Mouse (Mus musculus) embryonic facial prominence, embryonic 13.5 days (tissue): ENCODE measurements at regions not wholly inside any gene's neighbourhood (a gene's known extent, or its start where the extent isn't known, plus 50 kb on each side); places are given as distances from the start of the nearest gene placed in this dataset.

Experiments used
- ATAC-seq: fragments of 200-750 bp; cut with Nextera tagmentation; 2 replicates; pipeline ENCODE4 v1.8.0; 2017; ENCODE audit warnings: low read depth; ENCODE audit not compliant: insufficient number of reproducible peaks, insufficient read depth, low FRiP score, low TSS enrichment
- H3K27ac ChIP-seq: fragments of 300-500 bp; sonication (generic); 2 replicates; pipeline ENCODE4 v1.5.1; 2015; ENCODE audit warnings: moderate library complexity, mild to moderate bottlenecking, inconsistent platforms
- H3K27me3 ChIP-seq: fragments of 300-500 bp; sonication (generic); 2 replicates; pipeline ENCODE4 v1.6.1; 2015; ENCODE audit warnings: mild to moderate bottlenecking, inconsistent platforms
- H3K36me3 ChIP-seq: fragments of 300-500 bp; sonication (generic); 2 replicates; pipeline ENCODE4 v1.6.1; 2015; ENCODE audit warnings: mild to moderate bottlenecking, inconsistent platforms
- H3K4me1 ChIP-seq: fragments of 300-500 bp; sonication (generic); 2 replicates; pipeline ENCODE4 v1.6.1; 2015; ENCODE audit warnings: inconsistent platforms
- H3K4me2 ChIP-seq: fragments of 300-500 bp; sonication (generic); 2 replicates; pipeline ENCODE4 v1.6.1; 2015; ENCODE audit warnings: moderate library complexity, mild to moderate bottlenecking, inconsistent platforms
- H3K4me3 ChIP-seq: fragments of 300-500 bp; sonication (generic); 2 replicates; pipeline ENCODE4 v1.5.1; 2015; ENCODE audit warnings: mild to moderate bottlenecking, inconsistent platforms
- H3K9ac ChIP-seq: fragments of 300-500 bp; sonication (generic); 2 replicates; pipeline ENCODE4 v1.6.1; 2015; ENCODE audit warnings: mild to moderate bottlenecking, inconsistent platforms
- H3K9me3 ChIP-seq: fragments of 300-500 bp; sonication (generic); 2 replicates; pipeline ENCODE4 v1.6.1; 2016; ENCODE audit warnings: inconsistent platforms
- WGBS: fragments of 180-500 bp; shearing (Covaris S2); methylation state at CpG from one replicate; pipeline ENCODE4 v1.1.7; 2015; ENCODE audit warnings: mixed read lengths; 5-methylcytosine and 5-hydroxymethylcytosine counted together

GRCm38 (mm10) chr3:41181438-41181837 lies 98.6 kb upstream of the Pgrmc2 start:
- Histone ChIP-seq H3K27me3 (no peaks in the 10 kb centered on the region), H3K4me3 (no peak overlapping the region), H3K9ac (no peak overlapping the region), H3K27ac (no peak overlapping the region), H3K36me3 (no peaks in the 10 kb centered on the region), H3K4me2 (no peak overlapping the region), H3K9me3 (no peaks in the 10 kb centered on the region), H3K4me1 (peaks cover 9% of the 10 kb centered on the region; the same call in 1 of the 2 replicates)
- WGBS = 83% methylated on average over 11 of the region's 11 CpGs
- ATAC-seq = no peak

- Histone ChIP-seq H3K9ac (no peak overlapping the region), H3K4me3 (no peak overlapping the region), H3K9me3 (no peaks in the 10 kb centered on the region), H3K4me2 (no peak overlapping the region), H3K27me3 (no peaks in the 10 kb centered on the region), H3K27ac (no peak overlapping the region), H3K36me3 (no peaks in the 10 kb centered on the region), H3K4me1 (peaks cover 9% of the 10 kb centered on the region; the same call in 1 of the 2 replicates)
- ATAC-seq = no peak
- 80% methylated on average over 7 of the region's 7 CpGs for WGBS
These were observed 98.1 kb upstream of the Pgrmc2 start for GRCm38 (mm10) chr3:41180911-41181310.

- Histone ChIP-seq H3K27ac (no peak overlapping the region), H3K4me2 (no peak overlapping the region), H3K9ac (no peak overlapping the region), H3K4me3 (no peak overlapping the region), H3K9me3 (no peaks in the 10 kb centered on the region), H3K36me3 (no peaks in the 10 kb centered on the region), H3K4me1 (peaks cover 9% of the 10 kb centered on the region; the same call in 1 of the 2 replicates), H3K27me3 (no peaks in the 10 kb centered on the region)
- WGBS = 58% methylated on average over 4 of the region's 4 CpGs
- ATAC-seq = no peak
These were observed 96.4 kb upstream of the Pgrmc2 start for GRCm38 (mm10) chr3:41179037-41179880.

GRCm38 (mm10) chr3:41177124-41177523 lies 94.3 kb upstream of the Pgrmc2 start:
- Histone ChIP-seq H3K27ac (no peak overlapping the region), H3K4me3 (no peak overlapping the region), H3K4me1 (peaks cover 6% of the 10 kb centered on the region), H3K27me3 (no peaks in the 10 kb centered on the region), H3K9ac (no peak overlapping the region), H3K4me2 (no peak overlapping the region), H3K36me3 (no peaks in the 10 kb centered on the region), H3K9me3 (no peaks in the 10 kb centered on the region)
- ATAC-seq = no peak

- Histone ChIP-seq H3K4me2 (no peak overlapping the region), H3K36me3 (no peaks in the 10 kb centered on the region), H3K9ac (no peak overlapping the region), H3K27ac (no peak overlapping the region), H3K4me3 (no peak overlapping the region), H3K27me3 (no peaks in the 10 kb centered on the region), H3K4me1 (peaks cover 6% of the 10 kb centered on the region), H3K9me3 (no peaks in the 10 kb centered on the region)
- no peak for ATAC-seq
- 81% methylated on average over 3 of the region's 3 CpGs for WGBS
These were observed 92.5 kb upstream of the Pgrmc2 start for GRCm38 (mm10) chr3:41175356-41175755.

- Histone ChIP-seq H3K4me3 (no peak overlapping the region), H3K36me3 (no peaks in the 10 kb centered on the region), H3K9me3 (no peaks in the 10 kb centered on the region), H3K4me2 (no peak overlapping the region), H3K4me1 (peaks cover 6% of the 10 kb centered on the region), H3K9ac (no peak overlapping the region), H3K27me3 (no peaks in the 10 kb centered on the region), H3K27ac (no peak overlapping the region)
- ATAC-seq = no peak
- WGBS = 58% methylated on average over 6 of the region's 6 CpGs
These were observed 90.7 kb upstream of the Pgrmc2 start for GRCm38 (mm10) chr3:41173561-41173960.

GRCm38 (mm10) chr3:41172306-41173215 lies 89.7 kb upstream of the Pgrmc2 start:
- no peaks in the 10 kb centered on the region for H3K36me3 ChIP-seq
- no peaks in the 10 kb centered on the region for H3K9me3 ChIP-seq
- no peak overlapping the region for H3K9ac ChIP-seq
- no peak for ATAC-seq
- H3K27me3 ChIP-seq = no peaks in the 10 kb centered on the region
- H3K27ac ChIP-seq = no peak overlapping the region
- H3K4me1 ChIP-seq = peaks cover 6% of the 10 kb centered on the region
- H3K4me3 ChIP-seq = no peak overlapping the region
- WGBS = 60% methylated on average over 11 of the region's 11 CpGs
- no peak overlapping the region for H3K4me2 ChIP-seq

- Histone ChIP-seq H3K4me3 (no peak overlapping the region), H3K27me3 (no peaks in the 10 kb centered on the region), H3K4me1 (peaks cover 6% of the 10 kb centered on the region), H3K4me2 (no peak overlapping the region), H3K9me3 (no peaks in the 10 kb centered on the region), H3K36me3 (no peaks in the 10 kb centered on the region), H3K9ac (no peak overlapping the region), H3K27ac (no peak overlapping the region)
- 88% methylated on average over 4 of the region's 4 CpGs for WGBS
- no peak for ATAC-seq
These were observed 88.9 kb upstream of the Pgrmc2 start for GRCm38 (mm10) chr3:41171772-41172171.

- H3K9ac ChIP-seq = no peak overlapping the region
- WGBS = 90% methylated on average over 4 of the region's 4 CpGs
- no peak for ATAC-seq
These were observed 88.5 kb upstream of the Pgrmc2 start for GRCm38 (mm10) chr3:41171310-41171709.

GRCm38 (mm10) chr3:41170566-41170965 lies 87.7 kb upstream of the Pgrmc2 start:
- no peak for ATAC-seq
- Histone ChIP-seq H3K4me2 (no peak overlapping the region), H3K9ac (no peak overlapping the region), H3K9me3 (no peaks in the 10 kb centered on the region), H3K27me3 (no peaks in the 10 kb centered on the region), H3K4me3 (no peak overlapping the region), H3K4me1 (peaks cover 6% of the 10 kb centered on the region), H3K27ac (no peak overlapping the region), H3K36me3 (no peaks in the 10 kb centered on the region)
- WGBS = 69% methylated on average over 6 of the region's 6 CpGs

More at GRCm38 (mm10) chr3:41171310-41171709, 88.5 kb upstream of the Pgrmc2 start:
- no peak overlapping the region for H3K4me2 ChIP-seq
- H3K27ac ChIP-seq = no peak overlapping the region
- H3K27me3 ChIP-seq = no peaks in the 10 kb centered on the region
- no peak overlapping the region for H3K4me3 ChIP-seq
- no peaks in the 10 kb centered on the region for H3K9me3 ChIP-seq
- H3K36me3 ChIP-seq = no peaks in the 10 kb centered on the region
- H3K4me1 ChIP-seq = peaks cover 6% of the 10 kb centered on the region

- Histone ChIP-seq H3K27me3 (no peaks in the 10 kb centered on the region), H3K9me3 (no peaks in the 10 kb centered on the region), H3K9ac (no peak overlapping the region), H3K36me3 (no peaks in the 10 kb centered on the region), H3K27ac (no peak overlapping the region), H3K4me2 (no peak overlapping the region), H3K4me3 (no peak overlapping the region), H3K4me1 (peaks cover 6% of the 10 kb centered on the region)
- no peak for ATAC-seq
- 89% methylated on average over 10 of the region's 10 CpGs for WGBS
These were observed 86.6 kb upstream of the Pgrmc2 start for GRCm38 (mm10) chr3:41169430-41169829.
